Mouse (Mus musculus): ENCODE results near the gene Ms4a6d.

DNA sequence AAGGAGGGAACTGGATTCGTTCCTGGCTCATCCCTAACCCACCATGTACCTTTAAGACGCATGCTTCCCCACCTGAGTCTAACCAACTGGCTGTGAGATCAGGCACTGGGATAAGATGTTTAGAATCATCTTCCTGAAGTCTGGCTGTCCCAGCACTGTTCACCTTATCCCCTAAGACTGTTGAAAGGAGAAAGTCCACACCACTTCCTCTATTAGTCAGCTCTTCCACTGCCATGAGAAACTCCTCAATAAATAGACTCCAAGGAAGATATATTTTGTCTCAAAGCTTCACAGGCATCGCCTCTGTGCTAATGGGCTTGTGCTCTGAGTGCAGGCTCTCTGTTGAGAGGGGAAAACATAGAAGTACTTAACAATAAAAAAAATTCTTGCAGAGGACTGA is 41.5 kb upstream of the Ms4a6d start:
- TF ChIP-seq GATA1 (IDR thresholded peaks at IDR 0.05; ENCODE audit: borderline replicate concordance, low read length) (no peak), FLI1 (IDR thresholded peaks at IDR 0.05; ENCODE audit: low read length) (no peak)
